ENCODE assay signal across 8 mouse cellular contexts in the genomic region with DNA sequence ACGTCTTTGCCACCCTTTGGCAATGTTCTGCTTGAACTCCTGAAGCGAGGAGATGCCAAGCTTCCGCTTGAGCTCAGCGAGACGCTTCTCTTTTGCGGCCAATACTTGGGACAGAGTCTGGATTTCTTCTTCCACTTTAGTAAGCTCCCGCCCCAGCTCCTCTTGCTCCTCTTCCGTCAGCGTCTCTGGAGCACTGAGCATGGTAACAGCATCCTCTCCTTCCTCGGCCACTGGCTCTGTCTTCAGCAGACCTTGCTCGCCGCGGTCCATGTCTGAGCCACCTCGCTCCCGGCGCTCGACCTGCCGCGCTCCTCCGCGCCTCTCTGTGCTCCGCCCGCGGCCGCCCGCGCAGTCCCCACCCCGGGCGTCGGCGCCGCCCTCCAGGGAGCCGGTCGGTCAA. TPM values are rescaled to one million over a fixed set of nuclear protein-coding genes. Genes with fewer than 3 reads are reported as not detected.
DNase-seq lines count a peak whose midpoint lies in the region; ATAC-seq and TF ChIP-seq lines count a peak whose summit lies in the region.

No protein-coding gene starts in this region.

- 0 out of 2 replicates have a peak overlapping the region, but pooled peaks have one; percentile 30 for H3K9ac ChIP-seq in hindbrain, postnatal 0 days (replicated peaks; ENCODE audit: low read length)
- peak overlapping the region; percentile 63 for H3K9ac ChIP-seq in liver, embryonic 14.5 days (replicated peaks)
- H3K9ac ChIP-seq in neural tube, embryonic 12.5 days, result peak overlapping the region; percentile 44; the same call in 1 of the 2 replicates

- H3K27ac ChIP-seq in hindbrain, postnatal 0 days, result peak overlapping the region; percentile 29; the same call in 1 of the 2 replicates
- H3K27ac ChIP-seq in liver, embryonic 14.5 days, result no peak overlapping the region
- no peak overlapping the region for H3K27ac ChIP-seq in neural tube, embryonic 12.5 days

- no peaks in the 10 kb centered on the region for H3K27me3 ChIP-seq in hindbrain, postnatal 0 days (ENCODE audit: insufficient read depth, low read length)
- no peaks in the 10 kb centered on the region for H3K27me3 ChIP-seq in liver, embryonic 14.5 days (ENCODE audit: control insufficient read depth, insufficient read depth, low read length)
- no peaks in the 10 kb centered on the region for H3K27me3 ChIP-seq in neural tube, embryonic 12.5 days (replicated peaks)

- H3K4me2 ChIP-seq in hindbrain, postnatal 0 days (ENCODE audit: low read depth, low read length), result peak overlapping the region; percentile 69
- peak overlapping the region; percentile 79 for H3K4me2 ChIP-seq in liver, embryonic 14.5 days (ENCODE audit: low read depth)
- peak overlapping the region; percentile 56 for H3K4me2 ChIP-seq in neural tube, embryonic 12.5 days (replicated peaks)

- TF ChIP-seq EP300 in liver, embryonic 14.5 days (IDR thresholded peaks at IDR 0.05; ENCODE audit: low read depth), result no peak

- TF ChIP-seq CTCF in hindbrain, postnatal 0 days (IDR thresholded peaks at IDR 0.05; ENCODE audit: low read depth), result no peak
- no peak for TF ChIP-seq CTCF in liver, embryonic 14.5 days (IDR thresholded peaks at IDR 0.05; ENCODE audit: low read depth)

- peak; percentile 74 for ATAC-seq in hindbrain, postnatal 0 days
- ATAC-seq in liver, embryonic 14.5 days (ENCODE audit: insufficient read depth), result peak; percentile 81
- ATAC-seq in neural tube, embryonic 12.5 days (ENCODE audit: low FRiP score, low read depth), result peak; percentile 67; the same call in 1 of the 2 replicates

- H3K4me3 ChIP-seq in hindbrain, postnatal 0 days (ENCODE audit: low read length), result peak overlapping the region; percentile 40
- H3K4me3 ChIP-seq in liver, embryonic 14.5 days (ENCODE audit: insufficient read depth in 1 of 2, low read depth in 2 of 2, low read length in 2 of 2), result peak overlapping the region; percentile 64 to 76
- H3K4me3 ChIP-seq in neural tube, embryonic 12.5 days, result peak overlapping the region; percentile 11; the same call in 1 of the 2 replicates

- WGBS in hindbrain, postnatal 0 days, result 8% methylated on average over 34 of the region's 34 CpGs
- WGBS in liver, embryonic 14.5 days (ENCODE audit: insufficient replicate concordance), result 3% methylated on average over 34 of the region's 34 CpGs
- 11% methylated on average over 34 of the region's 34 CpGs for WGBS in neural tube, embryonic 12.5 days

- DNase-seq in spleen, adult 12 weeks (ENCODE audit: low spot score), result peak; percentile 12
- DNase-seq in spleen, adult 18-20 months, result no peak
- DNase-seq in cerebellum, adult 9-11 months, result peak; percentile 17
- peak; percentile 30 for DNase-seq in gastrocnemius, postnatal 10 days
- DNase-seq in hindbrain, postnatal 0 days (ENCODE audit: low spot score), result peak; percentile 44
- no peak for DNase-seq in liver, embryonic 14.5 days (ENCODE audit: low read depth in 3 of 3, low spot score in 3 of 3)
- DNase-seq in layer of hippocampus, adult 11-12 months (ENCODE audit: low spot score), result no peak

- peaks cover 8% of the 10 kb centered on the region; the same call in 1 of the 2 replicates for H3K36me3 ChIP-seq in hindbrain, postnatal 0 days (ENCODE audit: insufficient read depth, low read length)
- H3K36me3 ChIP-seq in liver, embryonic 14.5 days (replicated peaks; ENCODE audit: control insufficient read depth, insufficient read depth, low read depth), result peaks cover 23% of the 10 kb centered on the region
- H3K36me3 ChIP-seq in neural tube, embryonic 12.5 days, result peaks cover 30% of the 10 kb centered on the region

- no peaks in the 10 kb centered on the region for H3K9me3 ChIP-seq in hindbrain, postnatal 0 days (ENCODE audit: low read length)
- H3K9me3 ChIP-seq in liver, embryonic 14.5 days (ENCODE audit: control insufficient read depth, low read length), result no peaks in the 10 kb centered on the region
- H3K9me3 ChIP-seq in neural tube, embryonic 12.5 days, result no peaks in the 10 kb centered on the region

- no peaks in the 10 kb centered on the region for H3K4me1 ChIP-seq in hindbrain, postnatal 0 days (ENCODE audit: insufficient read depth, low read length)
- H3K4me1 ChIP-seq in liver, embryonic 14.5 days (replicated peaks; ENCODE audit: control insufficient read depth in 2 of 2, insufficient read depth in 2 of 2, low read length in 1 of 2), result peaks cover 0 to 5% of the 10 kb centered on the region in 2 experiments; a peak in 2 of 4 replicates
- H3K4me1 ChIP-seq in neural tube, embryonic 12.5 days, result peaks cover 9% of the 10 kb centered on the region

RNA-seq across cellular contexts. Expression of gene Abce1, which starts 31.0 kb away (rescaled TPM):
- 10 to 100 TPM; 46.4 to 50.2 TPM for total RNA-seq in gastrocnemius, postnatal 10 days (2021)
- total RNA-seq in hindbrain, postnatal 0 days (2014; rRNA removed), result 78.5 and 83.5 TPM in 2 replicates
- polyA plus RNA-seq in hindbrain, postnatal 0 days (2015; fragmentation: Nextera tagmentation; extraction: Ambion mirVana), result 61.3 and 61.5 TPM in 2 replicates
- 27.7 and 35.6 TPM in 2 replicates for polyA plus RNA-seq in liver, embryonic 14.5 days (2012; rRNA removed)
- 47.2 and 52.2 TPM in 2 replicates for polyA plus RNA-seq in liver, embryonic 14.5 days (2014; fragmentation: Nextera tagmentation; extraction: Ambion mirVana)
- polyA plus RNA-seq in neural tube, embryonic 12.5 days (2016; fragmentation: Nextera tagmentation; extraction: Ambion mirVana), result 98.3 and 109 TPM in 2 replicates

RNA-seq across cellular contexts. Expression of gene Anapc10, which starts 31.1 kb away (rescaled TPM):
- 1 to 10 TPM; 4.5 to 7.3 TPM for total RNA-seq in gastrocnemius, postnatal 10 days (2021)
- 4.6 and 5.4 TPM in 2 replicates for total RNA-seq in hindbrain, postnatal 0 days (2014; rRNA removed)
- 40.7 and 43.3 TPM in 2 replicates for polyA plus RNA-seq in hindbrain, postnatal 0 days (2015; fragmentation: Nextera tagmentation; extraction: Ambion mirVana)
- polyA plus RNA-seq in liver, embryonic 14.5 days (2012; rRNA removed), result 1.4 and 3.7 TPM in 2 replicates
- 16.7 and 19.7 TPM in 2 replicates for polyA plus RNA-seq in liver, embryonic 14.5 days (2014; fragmentation: Nextera tagmentation; extraction: Ambion mirVana)
- polyA plus RNA-seq in neural tube, embryonic 12.5 days (2016; fragmentation: Nextera tagmentation; extraction: Ambion mirVana), result 39.3 and 41.4 TPM in 2 replicates

RNA-seq across cellular contexts. Expression of gene Otud4, which starts 41.1 kb away (rescaled TPM):
- total RNA-seq in gastrocnemius, postnatal 10 days (2021), result 10 to 100 TPM; 51.1 to 61.8 TPM
- 24.2 and 26.0 TPM in 2 replicates for total RNA-seq in hindbrain, postnatal 0 days (2014; rRNA removed)
- polyA plus RNA-seq in hindbrain, postnatal 0 days (2015; fragmentation: Nextera tagmentation; extraction: Ambion mirVana), result 6.1 TPM in 2 replicates
- 8.7 and 10.3 TPM in 2 replicates for polyA plus RNA-seq in liver, embryonic 14.5 days (2012; rRNA removed)
- polyA plus RNA-seq in liver, embryonic 14.5 days (2014; fragmentation: Nextera tagmentation; extraction: Ambion mirVana), result 8.6 and 10.9 TPM in 2 replicates
- polyA plus RNA-seq in neural tube, embryonic 12.5 days (2016; fragmentation: Nextera tagmentation; extraction: Ambion mirVana), result 18.3 and 18.4 TPM in 2 replicates

Comparison
In these comparisons a context has a peak if more than half of its experiments do, and no peak if none do; other contexts are left out.
1. DNase-seq: peak in spleen, adult 12 weeks (single experiment), cerebellum, adult 9-11 months (single experiment), gastrocnemius, postnatal 10 days (single experiment) and hindbrain, postnatal 0 days (single experiment); none in spleen, adult 18-20 months (0 of 2), liver, embryonic 14.5 days (0 of 3) and layer of hippocampus, adult 11-12 months (single experiment).
2. H3K4me3 ChIP-seq: peak in every context shown above with its lines; median percentile 70 in liver, embryonic 14.5 days; 40 in hindbrain, postnatal 0 days; 11 in neural tube, embryonic 12.5 days.
3. Peak in every context shown above with its lines, with median percentiles within 50 percentile points of each other: ATAC-seq, H3K4me2 ChIP-seq and H3K9ac ChIP-seq.